Mouse (Mus musculus) left cerebral cortex, postnatal 25 days (tissue): Measurements from ENCODE around the gene Gm13279. TPM values are rescaled to one million over a fixed set of nuclear protein-coding genes. Genes with fewer than 3 reads are reported as not detected.

Source experiments
- total RNA-seq, 2 experiments: library from RNA; stranded (reverse); gene quantifications; 2 replicates each; pipeline ENCODE4 v1.2.3; 2021

Gm13279 gene
- total RNA-seq, 2 experiments from 2014 or later = not detected

Other genes with a start within 250 kb of the Gm13279 start
- not detected for gene Ifna15, start 239.2 kb upstream of the Gm13279 start, total RNA-seq
- not detected for gene Ifna14, start 225.6 kb upstream of the Gm13279 start, total RNA-seq
- not detected for gene Ifna9, start 205.0 kb upstream of the Gm13279 start, total RNA-seq
- not detected for gene Ifna12, start 194.0 kb upstream of the Gm13279 start, total RNA-seq
- gene C87499, start 163.0 kb upstream of the Gm13279 start, total RNA-seq = not detected
- gene Ifna13, start 152.9 kb upstream of the Gm13279 start, total RNA-seq = not detected
- not detected for gene Ifna16, start 120.5 kb upstream of the Gm13279 start, total RNA-seq
- gene Ifna2, start 113.5 kb upstream of the Gm13279 start, total RNA-seq = not detected
- not detected for gene Ifnab, start 106.0 kb upstream of the Gm13279 start, total RNA-seq
- 1 to 10 TPM; 1.2 to 1.4 TPM for gene Gm26566, start 75.6 kb upstream of the Gm13279 start, total RNA-seq
- gene Klhl9, start 74.9 kb upstream of the Gm13279 start, total RNA-seq = 100 to 1,000 TPM; 104 to 108 TPM
- not detected for gene Gm13271, start 42.5 kb upstream of the Gm13279 start, total RNA-seq
- not detected for gene Gm13283, start 37.3 kb upstream of the Gm13279 start, total RNA-seq
- gene Gm13290, start 23.6 kb upstream of the Gm13279 start, total RNA-seq = not detected
- gene Gm13289, start 20.5 kb upstream of the Gm13279 start, total RNA-seq = not detected
- not detected for gene Gm13272, start 17.5 kb upstream of the Gm13279 start, total RNA-seq
- gene Ifnz, start 15.3 kb upstream of the Gm13279 start, total RNA-seq = not detected
- not detected for gene Gm13276, start 11.7 kb upstream of the Gm13279 start, total RNA-seq
- not detected for gene Gm13277, start 8.8 kb upstream of the Gm13279 start, total RNA-seq
- gene Gm13278, start 5.8 kb upstream of the Gm13279 start, total RNA-seq = not detected
- gene Gm13275, start 2.9 kb upstream of the Gm13279 start, total RNA-seq = not detected
- not detected for gene Gm13285, start 2.3 kb downstream of the Gm13279 start, total RNA-seq
- not detected for gene Gm13287, start 5.9 kb downstream of the Gm13279 start, total RNA-seq
- not detected for gene Gm13288, start 8.1 kb downstream of the Gm13279 start, total RNA-seq
- not detected for gene Ifna7, start 18.8 kb downstream of the Gm13279 start, total RNA-seq
- not detected for gene Ifna11, start 22.6 kb downstream of the Gm13279 start, total RNA-seq
- not detected for gene Ifna6, start 30.0 kb downstream of the Gm13279 start, total RNA-seq
- gene Ifna5, start 38.1 kb downstream of the Gm13279 start, total RNA-seq = not detected
- gene Ifna4, start 44.5 kb downstream of the Gm13279 start, total RNA-seq = not detected
- gene Ifna1, start 52.7 kb downstream of the Gm13279 start, total RNA-seq = not detected
- gene Ifne, start 82.8 kb downstream of the Gm13279 start, total RNA-seq = not detected